Mouse (Mus musculus): ENCODE measurements around the gene Tmem251. TPM values are rescaled to one million over a fixed set of nuclear protein-coding genes. Genes with fewer than 3 reads are reported as not detected.

The Tmem251 gene
- polyA plus RNA-seq, 1 experiment from 2014 or later = 11.5 TPM

DNA sequence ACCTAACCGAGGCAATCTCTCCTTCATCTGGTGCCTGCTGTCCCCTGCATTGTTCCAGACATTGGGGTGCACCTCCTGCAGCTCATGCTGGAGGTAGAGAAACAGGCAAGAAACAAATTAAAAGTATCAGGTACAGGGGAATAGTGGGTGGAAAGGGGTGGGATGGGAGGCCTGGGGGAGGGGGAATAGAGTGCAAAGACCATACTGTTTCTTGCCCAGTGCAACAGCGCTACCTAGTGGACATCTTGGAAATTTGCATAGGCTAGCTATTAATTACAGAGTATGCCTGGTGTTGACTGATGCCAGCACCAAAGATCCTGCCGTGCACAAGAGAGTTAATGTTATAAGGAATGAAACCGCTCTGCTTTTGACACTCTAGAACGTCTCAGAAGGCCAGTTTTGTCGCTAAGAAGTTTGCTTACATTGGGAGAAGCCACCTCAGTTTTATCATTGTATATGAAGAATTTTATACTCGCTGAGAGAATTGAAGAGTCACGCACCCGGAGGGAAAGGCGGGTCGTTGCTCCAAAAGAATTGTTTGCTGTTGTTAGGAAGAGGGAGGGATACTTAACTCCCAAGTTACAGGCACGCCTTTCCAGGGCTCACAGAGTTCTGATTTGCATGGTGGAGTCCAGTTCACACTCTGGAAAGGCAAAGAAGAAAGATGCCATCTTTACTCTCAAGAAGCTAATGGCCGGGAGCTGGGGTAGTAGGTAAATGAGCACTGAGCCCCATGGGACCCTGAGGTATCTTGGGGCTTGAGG, 23.8 kb upstream of the Tmem251 start:
- DNase-seq (ENCODE audit: low spot score) = peak; percentile 64
- WGBS = 32% methylated on average over 13 of the region's 13 CpGs
- H3K9me3 ChIP-seq = no peaks in the 10 kb centered on the region
- H3K4me3 ChIP-seq = no peak overlapping the region
- H3K27ac ChIP-seq = no peak overlapping the region
- peaks cover 20% of the 10 kb centered on the region for H3K4me1 ChIP-seq (replicated peaks)
- H3K36me3 ChIP-seq = no peaks in the 10 kb centered on the region
- H3K27me3 ChIP-seq (ENCODE audit: insufficient read depth, poor library complexity, severe bottlenecking) = no peaks in the 10 kb centered on the region

DNA sequence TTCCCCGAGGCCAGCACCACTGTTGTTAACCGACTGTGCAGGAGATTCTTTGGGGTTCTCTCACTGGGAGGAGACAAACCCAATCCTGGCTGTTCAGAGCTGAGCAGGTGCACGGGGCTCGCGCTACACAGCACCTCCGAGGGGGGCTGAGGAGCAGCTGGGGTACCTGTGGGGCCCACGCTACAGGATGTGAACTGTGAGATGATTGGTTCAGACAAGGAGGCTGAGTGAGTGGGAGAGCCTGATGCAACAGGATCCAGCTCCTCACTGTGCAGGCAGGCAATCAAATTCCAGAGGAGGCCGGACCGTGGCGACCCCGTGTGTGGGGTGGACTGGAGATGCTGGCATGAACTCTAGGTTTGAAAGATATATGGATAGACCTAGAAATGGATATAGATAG, 21.1 kb upstream of the Tmem251 start:
- Histone ChIP-seq H3K27me3 (ENCODE audit: insufficient read depth, poor library complexity, severe bottlenecking) (no peaks in the 10 kb centered on the region), H3K27ac (peak overlapping the region; percentile 54), H3K4me1 (replicated peaks) (peaks cover 20% of the 10 kb centered on the region), H3K36me3 (no peaks in the 10 kb centered on the region), H3K9me3 (no peaks in the 10 kb centered on the region), H3K4me3 (no peak overlapping the region)
- WGBS = 48% methylated on average over 11 of the region's 11 CpGs
- no peak for DNase-seq (ENCODE audit: low spot score)

DNA sequence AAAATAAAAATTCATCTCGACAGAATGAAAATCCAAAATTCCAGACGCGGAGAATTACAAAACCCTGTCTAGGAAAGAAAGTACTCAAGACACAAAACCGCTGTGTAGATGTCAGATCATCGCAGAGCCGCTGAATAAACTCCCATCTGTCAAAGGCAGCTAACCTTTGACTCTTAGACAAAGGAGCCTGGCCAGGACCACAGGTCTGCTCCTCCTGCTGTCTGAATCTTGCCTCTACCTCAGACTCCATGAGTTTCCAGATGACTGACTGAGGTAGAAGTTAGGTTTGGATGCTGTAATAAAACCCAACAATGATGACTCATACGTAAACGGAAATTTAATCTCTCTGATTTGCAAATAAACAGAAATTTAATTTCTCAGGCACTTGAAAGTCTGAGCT, 20.6 kb upstream of the Tmem251 start:
- WGBS = 52% methylated on average over 8 of the region's 8 CpGs

DNA sequence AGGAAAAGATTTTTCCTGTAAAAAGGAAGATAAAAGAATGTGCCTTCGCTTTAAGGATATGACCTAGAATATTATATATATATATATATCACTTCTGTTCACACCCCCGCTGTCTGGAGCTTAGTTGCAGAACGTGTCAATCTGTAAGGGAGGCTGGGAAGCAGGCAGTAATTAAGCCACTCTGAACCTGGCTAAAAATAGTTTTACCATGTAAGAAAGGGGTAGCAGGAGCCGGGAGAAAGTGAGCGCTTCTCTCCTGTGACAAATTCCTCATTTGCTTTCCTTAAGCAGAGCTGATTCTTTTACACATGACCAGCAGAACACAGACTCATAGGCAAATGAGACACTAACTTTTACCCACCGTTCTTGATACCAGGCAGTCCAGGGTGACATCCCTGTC, 19.7 kb upstream of the Tmem251 start:
- Histone ChIP-seq H3K4me3 (no peak overlapping the region), H3K27ac (no peak overlapping the region), H3K9me3 (no peaks in the 10 kb centered on the region), H3K36me3 (no peaks in the 10 kb centered on the region), H3K4me1 (replicated peaks) (peaks cover 20% of the 10 kb centered on the region), H3K27me3 (ENCODE audit: insufficient read depth, poor library complexity, severe bottlenecking) (no peaks in the 10 kb centered on the region)
- 85% methylated on average over 6 of the region's 6 CpGs for WGBS
- no peak for DNase-seq (ENCODE audit: low spot score)

More for the DNA sequence above, 20.6 kb upstream of the Tmem251 start:
- Histone ChIP-seq H3K4me1 (replicated peaks) (peaks cover 20% of the 10 kb centered on the region), H3K9me3 (no peaks in the 10 kb centered on the region), H3K27me3 (ENCODE audit: insufficient read depth, poor library complexity, severe bottlenecking) (no peaks in the 10 kb centered on the region), H3K27ac (no peak overlapping the region), H3K4me3 (no peak overlapping the region), H3K36me3 (no peaks in the 10 kb centered on the region)
- peak; percentile 35 for DNase-seq (ENCODE audit: low spot score)

DNA sequence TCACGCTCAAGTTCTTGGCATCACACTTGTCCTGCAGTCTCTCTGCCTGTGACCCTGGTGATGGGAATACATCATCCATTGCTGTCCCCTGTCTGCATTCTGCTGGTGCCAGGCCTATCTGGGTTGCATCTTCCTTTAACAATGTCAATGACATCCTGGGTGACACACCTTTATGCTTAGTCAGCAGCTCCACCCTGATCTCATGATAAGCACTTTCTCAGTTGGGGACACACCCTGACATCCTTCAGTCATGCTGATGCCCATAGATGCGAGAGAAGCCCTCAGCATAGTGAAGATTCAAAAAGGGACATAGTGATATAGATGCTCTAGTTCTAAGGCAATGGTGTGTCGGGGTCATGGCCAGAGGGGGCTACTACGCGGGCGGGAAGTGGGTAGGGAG, 18.4 kb upstream of the Tmem251 start:
- Histone ChIP-seq H3K27me3 (ENCODE audit: insufficient read depth, poor library complexity, severe bottlenecking) (no peaks in the 10 kb centered on the region), H3K36me3 (no peaks in the 10 kb centered on the region), H3K4me1 (replicated peaks) (peaks cover 25% of the 10 kb centered on the region), H3K4me3 (no peak overlapping the region), H3K27ac (no peak overlapping the region), H3K9me3 (no peaks in the 10 kb centered on the region)
- WGBS = 92% methylated on average over 6 of the region's 6 CpGs
- no peak for DNase-seq (ENCODE audit: low spot score)

DNA sequence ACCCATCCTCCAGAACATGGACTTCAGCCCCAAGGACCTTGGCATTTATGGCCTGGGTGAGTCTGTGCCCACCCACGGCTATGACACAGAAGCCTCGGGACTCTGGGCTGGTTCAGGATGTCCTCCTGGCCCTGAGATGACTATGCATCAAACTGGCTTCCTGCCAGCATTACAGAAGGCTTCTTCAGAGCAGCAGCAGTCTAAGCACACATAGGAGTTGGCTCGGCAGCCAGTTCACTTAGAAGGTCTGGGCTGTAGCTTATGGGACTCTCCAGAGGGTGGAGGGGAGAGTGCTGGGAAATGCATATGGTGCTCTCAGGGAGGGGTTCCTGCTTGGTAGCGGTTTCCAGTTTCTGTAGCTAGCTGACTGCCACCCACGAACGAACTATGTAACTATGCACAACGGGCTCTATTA, 17.8 kb upstream of the Tmem251 start:
- Histone ChIP-seq H3K36me3 (no peaks in the 10 kb centered on the region), H3K4me1 (replicated peaks) (peaks cover 31% of the 10 kb centered on the region), H3K9me3 (no peaks in the 10 kb centered on the region), H3K4me3 (no peak overlapping the region), H3K27ac (peak overlapping the region; percentile 16; the same call in 1 of the 2 replicates), H3K27me3 (ENCODE audit: insufficient read depth, poor library complexity, severe bottlenecking) (no peaks in the 10 kb centered on the region)
- no peak for DNase-seq (ENCODE audit: low spot score)
- 87% methylated on average over 7 of the region's 7 CpGs for WGBS

DNA sequence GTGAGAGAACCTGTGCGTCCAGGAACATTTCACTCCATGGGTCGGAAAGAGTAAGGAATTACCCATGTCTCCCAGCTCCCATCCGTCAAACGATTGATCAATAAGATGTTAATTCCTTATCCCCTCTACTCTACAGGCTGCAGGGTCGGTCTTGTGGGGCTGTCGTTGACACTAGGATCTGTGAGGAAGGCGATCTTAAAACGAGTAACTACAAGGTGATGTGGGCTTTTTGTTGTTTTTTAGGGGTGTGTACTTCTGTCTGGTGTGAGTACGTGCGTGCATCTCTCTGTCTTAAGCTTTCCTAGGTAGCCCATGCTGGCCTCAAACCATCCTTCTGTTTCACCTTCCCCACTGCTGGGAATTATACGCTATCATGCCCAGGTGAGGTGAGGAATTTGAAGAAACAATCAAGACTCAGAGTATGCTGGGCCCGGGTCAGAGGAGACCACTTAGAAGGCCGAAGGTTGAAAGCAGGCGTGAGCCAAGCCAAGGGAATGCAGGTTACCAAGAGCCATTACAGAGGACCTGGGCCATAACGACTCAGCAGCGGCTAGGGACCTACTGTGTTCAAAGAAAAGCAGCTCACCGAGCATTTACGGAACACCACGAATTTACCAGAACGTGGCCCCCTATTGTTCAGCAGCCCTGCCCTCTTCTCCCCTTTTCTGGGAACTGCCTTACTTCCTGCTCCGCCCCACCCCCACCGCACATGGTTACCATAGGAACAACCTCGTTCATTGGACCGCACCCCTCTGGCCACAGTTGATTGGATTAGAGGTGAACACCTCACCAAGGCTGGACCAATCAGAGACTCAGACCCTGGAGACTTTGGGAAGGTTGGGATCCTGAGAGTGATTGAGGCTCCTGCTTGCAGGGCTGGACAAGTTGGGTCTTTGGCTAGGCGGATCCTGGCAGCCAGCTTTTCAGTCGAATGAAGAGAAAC, 13.4 kb upstream of the Tmem251 start:
- H3K9me3 ChIP-seq = no peaks in the 10 kb centered on the region
- H3K36me3 ChIP-seq = no peaks in the 10 kb centered on the region
- no peaks in the 10 kb centered on the region for H3K27me3 ChIP-seq (ENCODE audit: insufficient read depth, poor library complexity, severe bottlenecking)
- H3K27ac ChIP-seq = peak overlapping the region; percentile 92
- peaks cover 27% of the 10 kb centered on the region for H3K4me1 ChIP-seq (replicated peaks)
- DNase-seq (ENCODE audit: low spot score) = peak; percentile 93
- H3K4me3 ChIP-seq = peak overlapping the region; percentile 39
- 32% methylated on average over 26 of the region's 26 CpGs for WGBS

DNA sequence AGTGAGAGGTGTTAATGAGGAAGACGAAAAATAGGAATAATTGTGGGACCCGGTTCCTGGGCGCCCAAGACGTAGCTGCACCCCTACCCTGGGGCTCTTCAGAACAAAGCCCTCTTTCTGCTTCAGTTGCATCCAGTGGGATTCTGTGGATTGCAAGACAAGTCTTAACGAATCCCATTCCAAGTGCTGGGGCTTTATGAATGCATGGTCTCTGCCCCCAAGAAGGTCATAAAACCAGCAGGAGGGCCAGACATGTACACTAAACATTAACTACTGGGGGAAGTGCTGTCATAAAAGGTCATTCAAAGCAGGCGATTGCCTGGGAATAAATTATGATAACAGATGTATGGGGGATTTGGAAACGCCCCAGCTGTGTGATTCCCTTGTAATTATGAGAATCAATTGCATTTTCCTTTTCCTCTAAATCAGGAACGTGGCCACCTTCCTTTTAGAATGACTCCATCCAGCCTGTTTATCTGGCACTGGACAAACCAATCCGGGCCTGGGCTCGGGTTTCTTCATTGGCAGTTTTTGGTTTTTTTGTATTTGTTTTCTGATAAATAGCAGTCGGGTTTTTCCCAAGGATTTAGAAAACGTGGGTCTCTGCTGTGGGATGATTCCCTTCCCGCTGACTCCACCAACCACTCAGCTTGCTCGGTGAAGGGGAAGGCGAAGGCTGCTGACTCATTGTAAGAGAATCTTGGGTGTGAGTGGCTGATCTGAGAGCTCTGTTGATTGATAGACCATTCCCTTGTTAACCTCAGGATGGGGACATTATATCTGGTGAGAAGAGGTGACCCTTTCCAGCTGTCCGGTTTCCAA, 12.6 kb upstream of the Tmem251 start:
- peak overlapping the region; percentile 92 for H3K27ac ChIP-seq
- no peaks in the 10 kb centered on the region for H3K36me3 ChIP-seq
- no peaks in the 10 kb centered on the region for H3K9me3 ChIP-seq
- no peaks in the 10 kb centered on the region for H3K27me3 ChIP-seq (ENCODE audit: insufficient read depth, poor library complexity, severe bottlenecking)
- peaks cover 27% of the 10 kb centered on the region for H3K4me1 ChIP-seq (replicated peaks)
- 48% methylated on average over 16 of the region's 16 CpGs for WGBS
- DNase-seq (ENCODE audit: low spot score) = peak; percentile 12
- H3K4me3 ChIP-seq = peak overlapping the region; percentile 39

DNA sequence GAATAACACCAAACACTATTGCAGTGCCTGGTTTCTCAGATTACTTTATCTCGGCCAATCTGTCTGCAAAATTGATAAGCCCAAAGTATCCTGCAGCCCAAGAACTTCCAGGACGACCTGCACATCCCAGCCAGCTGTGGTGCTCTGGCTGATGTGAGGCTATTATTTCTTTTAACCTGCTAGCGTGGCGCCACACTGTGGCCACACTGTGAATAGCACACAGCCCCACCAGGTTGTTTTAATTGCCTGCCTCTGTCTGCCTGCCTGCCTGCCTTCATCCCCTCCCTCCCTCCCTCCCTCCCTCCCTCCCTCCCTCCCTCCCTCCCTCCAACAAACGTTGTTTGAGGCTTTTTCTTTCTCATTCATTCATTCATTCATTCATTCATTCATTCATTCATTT, 10.2 kb upstream of the Tmem251 start:
- peaks cover 27% of the 10 kb centered on the region for H3K4me1 ChIP-seq (replicated peaks)
- no peaks in the 10 kb centered on the region for H3K9me3 ChIP-seq
- no peak overlapping the region for H3K4me3 ChIP-seq
- no peak overlapping the region for H3K27ac ChIP-seq
- no peaks in the 10 kb centered on the region for H3K36me3 ChIP-seq
- WGBS = 13% methylated on average over 5 of the region's 5 CpGs
- H3K27me3 ChIP-seq (ENCODE audit: insufficient read depth, poor library complexity, severe bottlenecking) = no peaks in the 10 kb centered on the region
- DNase-seq (ENCODE audit: low spot score) = peak; percentile 75

DNA sequence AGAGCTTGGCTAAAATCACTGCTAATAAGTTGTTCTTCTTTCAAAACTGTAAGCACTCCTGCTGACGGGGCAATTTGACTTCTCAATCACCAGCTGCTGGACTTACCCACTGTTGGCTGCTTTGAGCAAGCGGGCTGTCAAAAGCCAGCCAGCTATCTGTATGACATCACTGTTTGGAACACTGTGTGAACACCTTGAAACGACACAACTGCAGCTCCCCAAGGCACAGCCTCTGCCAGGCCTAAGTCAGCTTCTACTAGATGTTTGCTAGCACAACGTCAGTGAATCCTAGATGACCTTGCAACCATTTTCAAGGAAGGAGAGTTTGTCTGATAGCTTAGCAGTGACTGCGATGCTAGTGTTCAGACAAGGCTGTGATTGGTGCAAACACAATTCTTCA, 4.5 kb upstream of the Tmem251 start:
- no peaks in the 10 kb centered on the region for H3K9me3 ChIP-seq
- no peak overlapping the region for H3K4me3 ChIP-seq
- H3K36me3 ChIP-seq = peaks cover 6% of the 10 kb centered on the region; the same call in 1 of the 2 replicates
- H3K4me1 ChIP-seq (replicated peaks) = peaks cover 14% of the 10 kb centered on the region
- H3K27ac ChIP-seq = no peak overlapping the region
- WGBS = 84% methylated on average over 5 of the region's 5 CpGs
- DNase-seq (ENCODE audit: low spot score) = no peak
- H3K27me3 ChIP-seq (ENCODE audit: insufficient read depth, poor library complexity, severe bottlenecking) = no peaks in the 10 kb centered on the region

DNA sequence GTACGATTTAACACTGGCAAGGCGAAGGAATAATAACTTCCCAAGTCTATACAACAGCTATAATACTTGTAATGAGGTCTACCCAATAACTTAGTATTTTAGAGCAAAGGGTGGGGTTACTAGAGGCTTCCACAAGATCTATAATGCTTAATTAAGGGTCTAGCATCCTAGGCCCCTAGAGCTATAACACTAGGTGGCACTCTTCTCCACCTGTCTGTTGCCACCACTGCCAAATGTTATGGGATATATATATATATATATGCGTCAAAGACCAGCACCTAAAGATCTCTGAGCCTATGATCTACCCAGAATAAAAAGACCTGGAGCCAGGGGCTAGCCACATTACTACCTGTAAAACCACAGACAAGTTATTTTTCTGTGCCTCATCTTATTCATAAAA, 3.3 kb upstream of the Tmem251 start:
- whole genome bisulfite sequencing = 68% methylated on average over 3 of the region's 3 CpGs
- Histone ChIP-seq H3K27me3 (ENCODE audit: insufficient read depth, poor library complexity, severe bottlenecking) (no peaks in the 10 kb centered on the region), H3K27ac (no peak overlapping the region), H3K36me3 (peaks cover 6% of the 10 kb centered on the region; the same call in 1 of the 2 replicates), H3K9me3 (no peaks in the 10 kb centered on the region), H3K4me1 (replicated peaks) (peaks cover 23% of the 10 kb centered on the region), H3K4me3 (no peak overlapping the region)
- no peak for DNase-seq (ENCODE audit: low spot score)

DNA sequence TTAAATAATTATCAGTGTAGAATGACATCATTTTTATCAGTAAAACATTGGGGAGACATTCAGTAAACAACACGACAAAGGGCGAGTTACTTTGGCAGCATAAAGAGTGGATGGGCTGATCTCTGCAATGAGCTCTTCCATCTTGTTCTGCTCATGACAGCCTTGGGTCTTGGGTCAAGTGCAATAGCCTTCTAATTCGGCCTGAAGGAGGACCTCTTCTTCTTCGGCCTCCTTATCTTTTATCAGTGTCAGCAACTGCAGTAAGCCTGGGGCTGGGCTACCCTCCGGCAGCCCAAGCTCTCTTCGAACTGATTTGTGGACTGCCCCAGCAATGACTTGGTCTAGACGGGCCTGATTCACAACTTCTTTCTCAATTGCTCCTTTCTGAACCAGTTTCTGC, 1.5 kb upstream of the Tmem251 start:
- Histone ChIP-seq H3K27me3 (ENCODE audit: insufficient read depth, poor library complexity, severe bottlenecking) (no peaks in the 10 kb centered on the region), H3K4me1 (replicated peaks) (peaks cover 26% of the 10 kb centered on the region), H3K9me3 (no peaks in the 10 kb centered on the region), H3K27ac (no peak overlapping the region), H3K4me3 (peak overlapping the region; percentile 82; the same call in 1 of the 2 replicates), H3K36me3 (peaks cover 19% of the 10 kb centered on the region)
- 88% methylated on average over 7 of the region's 7 CpGs for WGBS
- DNase-seq (ENCODE audit: low spot score) = no peak

Measured in hindbrain, embryonic 10.5 days (tissue).